Mouse (Mus musculus): Measurements from ENCODE around the gene Prkcd.

Gene Prkcd

DNA sequence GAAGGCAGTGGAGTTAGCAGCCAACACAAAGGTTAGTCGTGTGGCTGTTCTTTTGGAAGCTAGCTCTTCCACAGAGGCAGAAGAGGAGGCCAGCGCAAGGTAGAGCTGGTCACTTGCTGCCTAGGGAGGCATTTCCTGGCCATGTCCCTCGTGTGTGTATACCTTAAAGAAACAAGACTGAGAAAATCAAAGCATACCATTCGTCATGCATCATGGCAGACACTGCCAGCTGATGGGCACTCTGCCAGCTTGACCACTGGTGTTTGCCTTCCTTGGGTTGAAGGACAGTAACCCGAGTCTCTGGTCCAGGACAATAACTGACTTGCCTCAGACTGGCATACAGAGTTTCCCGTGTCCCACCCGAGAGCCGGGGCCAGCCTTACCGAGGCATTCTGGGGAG, 55.7 kb downstream of the Prkcd start:
- DNase-seq: no peak

DNA sequence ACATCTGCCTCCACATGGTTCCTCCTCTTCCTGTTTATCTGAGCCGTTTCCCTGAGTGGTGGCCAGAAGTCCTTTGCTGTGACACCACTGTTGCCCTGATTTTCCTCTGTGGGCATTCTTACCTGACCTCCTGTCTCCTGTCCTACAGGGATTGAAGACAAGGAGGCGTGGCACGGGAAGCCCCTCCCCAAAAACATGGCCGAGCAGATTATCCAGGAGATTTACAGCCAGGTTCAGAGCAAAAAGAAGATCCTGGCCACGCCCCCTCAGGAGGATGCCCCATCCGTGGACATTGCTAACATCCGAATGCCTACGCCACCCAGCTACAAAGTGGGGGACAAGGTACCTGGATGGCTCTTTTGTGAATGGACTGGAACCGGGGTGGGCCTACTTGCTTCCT, 58.0 kb downstream of the Prkcd start:
- no peak for DNase-seq

DNA sequence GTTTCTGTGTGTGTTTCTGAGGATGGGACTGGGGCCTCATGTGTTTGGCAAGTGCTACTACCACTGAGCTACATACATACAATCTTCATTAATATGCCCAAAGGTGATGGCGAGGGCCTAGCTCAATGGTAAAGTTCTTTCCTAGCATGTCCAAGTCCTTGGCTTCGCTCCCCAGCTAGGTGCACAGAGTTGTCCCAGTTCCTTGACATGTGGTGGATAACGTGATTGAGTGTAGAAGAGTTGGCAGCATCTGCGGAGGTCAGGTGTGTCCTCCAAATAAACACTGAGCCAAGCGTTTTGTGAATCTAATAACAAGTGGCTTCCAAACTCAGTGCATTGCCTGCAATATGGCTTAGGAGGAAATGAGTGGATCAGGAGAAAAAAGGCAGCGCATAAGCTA, 59.7 kb downstream of the Prkcd start:
- no peak for DNase-seq

DNA sequence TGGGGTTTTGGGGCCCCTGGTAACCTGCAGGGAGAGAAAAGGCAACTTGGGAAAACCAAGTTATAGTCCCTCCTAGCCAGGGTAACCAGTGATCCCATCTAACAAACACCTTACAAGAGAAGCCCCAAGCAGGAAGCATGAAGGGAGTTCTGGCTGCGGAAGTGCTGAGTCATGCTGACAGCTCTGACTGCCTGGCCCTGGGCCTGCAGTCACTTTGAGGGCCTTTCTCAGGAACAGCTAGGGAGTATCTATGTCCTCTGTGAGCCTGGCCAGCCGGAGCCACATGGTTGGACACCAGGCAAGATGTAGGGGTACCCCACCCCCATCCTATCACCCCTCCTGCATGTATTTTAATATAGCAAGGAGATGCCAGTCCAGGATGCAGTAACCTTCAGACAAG, 61.6 kb downstream of the Prkcd start:
- DNase-seq: no peak

DNA sequence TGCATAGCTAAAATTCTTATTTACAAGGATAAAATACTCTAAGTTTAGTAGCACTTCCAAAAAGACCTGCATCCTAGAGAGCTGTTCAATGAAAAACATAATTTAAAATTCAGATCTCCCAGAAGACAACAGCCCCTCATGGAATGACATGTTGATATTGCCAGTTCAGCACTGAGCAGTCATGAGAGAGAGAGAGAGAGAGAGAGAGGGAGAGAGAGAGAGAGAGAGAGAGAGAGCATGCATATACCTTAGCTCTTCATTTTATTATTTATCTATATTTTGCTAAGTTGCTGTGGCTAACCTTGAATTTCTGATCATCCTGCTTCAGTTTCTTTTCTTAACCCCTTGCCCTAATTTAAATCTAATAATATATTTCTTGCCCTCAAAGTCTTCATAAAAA, 63.7 kb downstream of the Prkcd start:
- no peak for DNase-seq

DNA sequence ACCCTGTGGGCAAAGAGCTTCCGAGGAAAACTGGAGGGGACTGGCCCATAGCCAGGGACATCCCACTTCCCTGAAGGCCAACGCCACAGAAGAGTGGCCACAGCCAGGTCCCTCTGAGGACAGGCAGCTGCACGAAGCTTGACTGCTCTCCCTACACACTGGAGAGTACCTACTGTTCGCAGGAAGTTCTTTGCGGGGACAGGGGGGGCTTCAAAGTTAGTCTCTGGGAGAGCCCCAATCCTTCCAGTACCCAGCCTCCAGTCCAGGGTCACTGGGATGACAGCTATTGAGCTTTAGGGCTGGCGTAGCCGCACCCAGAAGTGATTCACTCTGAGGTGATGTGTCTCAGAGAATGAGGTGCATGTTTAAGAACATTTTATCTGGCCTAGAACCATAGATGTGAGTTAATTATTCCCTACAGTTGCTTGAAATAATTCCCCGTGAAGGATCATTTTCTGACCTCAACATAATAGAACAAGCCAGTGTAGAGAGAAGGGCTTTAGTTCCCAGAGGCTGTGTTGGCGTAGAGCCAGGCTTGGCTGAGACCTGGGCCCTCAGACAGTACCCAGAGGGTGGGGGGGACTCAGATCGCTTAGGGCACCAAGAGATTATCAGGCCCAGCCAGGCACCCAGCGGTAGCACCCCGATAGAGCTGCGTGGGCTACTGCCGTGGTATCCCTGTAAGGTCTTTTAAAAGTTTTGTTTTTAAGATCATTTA, 64.4 kb downstream of the Prkcd start:
- no peak for DNase-seq

DNA sequence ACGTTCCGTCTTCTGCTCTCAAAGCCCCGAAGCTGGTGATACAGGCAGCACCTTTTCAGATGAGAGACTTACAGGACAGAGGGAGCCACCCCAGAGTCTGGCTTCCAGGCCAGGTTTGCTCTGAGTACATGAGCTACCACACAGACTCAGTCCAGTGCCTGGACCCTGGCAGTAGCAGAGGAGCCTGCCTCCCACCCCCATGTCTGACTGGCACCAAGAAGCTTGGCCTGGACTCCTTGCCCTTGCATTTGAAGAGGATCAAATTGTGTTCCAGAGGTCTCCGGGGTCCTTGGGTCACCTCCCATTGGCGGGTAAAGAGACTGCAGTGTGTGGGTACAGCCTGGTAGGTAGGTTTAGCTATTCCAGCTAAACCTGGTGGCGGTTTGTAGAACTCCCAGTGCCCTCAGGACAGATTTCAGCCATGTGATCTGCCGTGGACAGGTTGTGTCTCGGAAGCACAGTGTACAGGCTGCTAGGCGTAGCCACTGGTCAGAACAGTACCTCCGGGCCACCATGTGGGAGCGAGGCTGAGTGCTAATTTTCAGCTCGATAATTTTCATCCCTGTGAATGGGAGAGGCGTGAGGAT, 65.1 kb downstream of the Prkcd start:
- no peak for DNase-seq

DNA sequence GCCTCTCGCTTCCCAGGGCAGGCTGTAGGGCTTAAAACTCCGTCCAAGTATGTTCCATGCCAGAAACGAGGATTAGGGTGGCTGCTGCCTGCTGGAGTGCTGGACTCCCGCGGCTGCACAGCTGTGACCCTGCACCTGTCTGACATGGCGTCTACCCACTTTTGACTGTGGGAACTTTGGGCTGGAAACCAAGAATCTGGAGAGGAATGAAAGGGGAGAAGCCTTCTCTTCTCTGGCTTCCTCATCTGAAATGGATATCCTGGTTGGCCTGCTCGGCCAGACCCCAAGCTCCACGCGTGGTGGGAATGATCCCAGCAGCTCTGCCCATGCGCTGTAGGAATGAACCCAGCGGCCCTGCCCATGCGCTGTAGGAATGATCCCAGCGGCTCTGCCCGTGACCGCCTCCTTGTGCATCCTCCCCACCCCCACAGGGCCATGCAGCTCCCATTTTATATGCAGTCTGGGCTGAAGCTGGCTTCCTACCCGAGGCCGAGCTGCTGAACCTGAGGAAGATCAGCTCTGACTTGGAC, 66.6 kb downstream of the Prkcd start:
- DNase-seq: peak; percentile 47

DNA sequence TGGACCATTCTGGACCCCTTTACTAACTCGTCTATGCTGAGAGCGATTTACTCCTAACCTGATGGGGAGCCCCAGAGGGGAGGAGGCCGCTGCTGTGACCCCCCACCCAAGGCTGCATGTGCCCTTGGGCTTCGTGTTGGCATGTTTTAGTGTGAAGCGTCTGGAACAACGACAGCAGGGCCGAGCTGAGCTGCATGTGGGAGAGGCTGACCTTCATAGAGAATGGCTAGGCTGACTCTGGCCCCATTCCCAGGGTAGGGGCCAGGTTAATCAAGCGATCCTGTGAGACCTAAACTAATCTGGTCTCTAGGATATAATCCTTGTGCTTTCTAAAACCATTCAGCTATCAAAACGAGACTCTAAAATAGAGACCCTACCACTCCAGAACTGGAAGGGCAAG, 68.3 kb downstream of the Prkcd start:
- DNase-seq: no peak

DNA sequence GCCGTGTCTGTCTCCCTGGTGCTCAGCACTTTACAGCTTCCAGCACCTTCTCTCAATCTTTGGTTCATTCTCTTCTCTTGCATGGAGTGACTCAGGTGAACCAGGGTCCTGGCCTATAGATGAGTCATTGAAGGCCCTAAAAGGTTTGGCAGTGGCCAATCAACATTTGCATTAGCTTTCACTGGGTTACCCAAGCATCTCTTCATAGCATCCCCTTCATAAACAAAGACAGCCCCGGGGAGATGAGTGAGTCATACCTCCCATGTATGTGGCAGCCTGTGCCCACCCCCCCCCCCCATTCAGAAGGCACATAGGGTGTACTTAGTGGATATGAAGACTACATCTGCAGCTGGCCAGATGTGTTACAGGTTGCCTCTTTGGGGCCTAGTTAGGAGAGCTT, 69.4 kb downstream of the Prkcd start:
- DNase-seq: no peak

DNA sequence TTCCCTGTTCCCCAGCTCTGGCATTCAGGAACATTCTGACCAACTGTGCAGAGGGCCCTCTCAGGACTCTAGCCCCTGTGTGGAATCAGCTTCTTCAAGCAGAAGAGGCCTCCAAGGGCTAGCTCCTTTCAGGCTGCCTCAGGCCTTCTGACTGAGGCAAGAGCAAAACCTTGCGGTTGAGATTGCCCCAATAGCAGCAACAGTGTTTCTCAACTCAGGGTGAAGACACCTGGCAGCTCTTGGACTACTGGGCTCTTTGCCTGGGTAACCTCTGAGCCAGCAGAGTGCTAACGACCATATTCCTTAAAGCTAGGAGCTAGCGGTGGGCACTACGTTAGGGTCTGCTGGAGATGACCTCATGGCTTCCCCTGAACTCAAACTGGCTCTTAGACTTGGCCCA, 72.8 kb downstream of the Prkcd start:
- no peak for DNase-seq

DNA sequence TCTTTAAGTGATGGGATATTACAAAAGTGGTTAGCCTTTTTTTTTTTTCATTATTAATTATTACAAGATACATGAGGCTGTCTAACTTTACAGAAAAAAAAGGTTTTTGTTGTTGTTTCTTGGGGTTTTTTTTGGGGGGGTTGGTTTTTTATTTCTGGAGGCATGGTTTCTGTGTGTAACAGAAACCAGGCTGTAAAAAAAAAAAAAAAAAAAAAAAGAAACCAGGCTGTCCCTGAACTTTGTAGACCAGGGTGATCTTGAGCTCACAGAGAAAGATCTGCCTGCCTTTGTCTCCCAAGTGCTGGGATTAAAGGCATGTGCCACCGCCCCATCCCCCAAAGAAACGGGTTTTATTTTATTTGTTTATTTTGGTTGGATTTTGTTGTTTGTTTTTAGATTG, 74.0 kb downstream of the Prkcd start:
- no peak for DNase-seq

DNA sequence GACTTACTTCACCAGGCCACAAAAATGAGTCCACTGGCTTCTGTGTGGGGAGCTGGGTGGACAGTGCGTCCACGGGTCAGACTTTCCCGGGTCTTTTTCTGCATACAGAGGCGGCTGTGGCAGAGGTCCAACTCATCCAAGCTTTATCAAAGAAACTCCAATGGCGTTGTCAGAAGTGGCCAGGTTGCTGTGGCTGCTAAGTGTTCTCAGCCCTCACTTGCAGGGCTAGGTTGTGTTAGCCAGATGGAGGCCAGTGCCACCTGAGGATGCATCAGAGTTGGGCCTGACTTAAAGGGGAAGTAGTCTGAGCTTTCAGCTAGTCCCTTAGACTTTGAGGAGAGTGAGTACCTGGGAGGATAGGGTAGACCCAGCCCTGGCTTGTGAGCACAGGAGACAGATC, 74.5 kb downstream of the Prkcd start:
- DNase-seq: no peak

DNA sequence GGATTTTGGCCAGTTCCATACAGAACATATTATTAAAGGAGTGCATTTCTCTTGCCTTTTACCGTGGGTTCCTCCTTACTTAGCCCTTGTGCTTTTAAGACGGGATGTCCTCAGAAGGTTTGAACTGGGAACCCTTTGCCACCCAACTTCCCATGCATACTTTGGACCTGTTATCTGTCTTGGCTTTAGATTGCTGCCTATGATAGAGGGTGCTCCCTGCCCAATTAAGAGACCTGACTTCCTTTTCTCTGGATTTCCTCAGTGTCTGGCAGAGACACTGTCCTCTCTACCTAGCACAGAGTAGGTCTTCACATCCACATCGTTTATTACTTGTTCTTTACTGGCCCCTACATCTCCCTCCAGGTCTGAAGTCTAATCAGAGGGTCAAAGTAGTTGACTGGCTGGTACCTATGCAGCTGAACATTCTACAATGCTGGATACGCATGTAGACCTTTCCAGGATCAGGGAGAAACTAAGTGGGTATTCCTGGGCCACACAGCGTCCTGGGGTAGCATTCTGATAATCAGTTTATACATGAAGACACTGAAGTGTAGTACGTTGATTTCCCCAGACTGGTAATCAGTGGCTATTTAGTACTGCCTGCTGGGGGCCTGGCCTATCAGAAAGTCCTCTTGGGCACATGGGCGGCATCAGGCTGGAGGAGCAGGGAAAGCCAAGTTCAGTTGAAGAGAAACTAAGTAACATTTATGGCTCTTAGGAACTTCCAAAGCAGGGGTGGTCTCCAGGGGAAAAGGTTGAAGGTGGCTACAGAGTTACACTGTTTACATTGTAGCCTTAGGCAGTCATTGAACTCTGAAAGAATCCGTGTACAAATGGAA, 75.6 kb downstream of the Prkcd start:
- no peak for DNase-seq

DNA sequence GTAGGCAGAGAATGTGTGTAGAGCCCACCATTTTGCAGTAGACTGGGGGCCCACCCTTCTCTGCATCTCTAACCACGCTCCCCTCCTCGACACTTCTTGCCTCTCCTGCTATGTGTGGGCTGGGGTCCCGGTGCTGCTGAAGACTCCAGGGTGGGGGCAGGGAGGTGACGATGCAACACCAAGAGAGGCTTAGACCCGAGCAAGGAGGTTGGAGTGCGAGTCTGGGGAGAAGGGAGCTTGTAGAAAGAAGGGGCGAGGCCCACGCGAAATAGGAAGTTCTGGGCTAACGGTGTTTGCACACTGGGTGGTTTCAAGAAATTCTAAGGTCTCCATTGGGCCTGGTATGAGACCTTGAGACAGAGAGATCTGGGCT, 76.2 kb downstream of the Prkcd start:
- DNase-seq: no peak

DNA sequence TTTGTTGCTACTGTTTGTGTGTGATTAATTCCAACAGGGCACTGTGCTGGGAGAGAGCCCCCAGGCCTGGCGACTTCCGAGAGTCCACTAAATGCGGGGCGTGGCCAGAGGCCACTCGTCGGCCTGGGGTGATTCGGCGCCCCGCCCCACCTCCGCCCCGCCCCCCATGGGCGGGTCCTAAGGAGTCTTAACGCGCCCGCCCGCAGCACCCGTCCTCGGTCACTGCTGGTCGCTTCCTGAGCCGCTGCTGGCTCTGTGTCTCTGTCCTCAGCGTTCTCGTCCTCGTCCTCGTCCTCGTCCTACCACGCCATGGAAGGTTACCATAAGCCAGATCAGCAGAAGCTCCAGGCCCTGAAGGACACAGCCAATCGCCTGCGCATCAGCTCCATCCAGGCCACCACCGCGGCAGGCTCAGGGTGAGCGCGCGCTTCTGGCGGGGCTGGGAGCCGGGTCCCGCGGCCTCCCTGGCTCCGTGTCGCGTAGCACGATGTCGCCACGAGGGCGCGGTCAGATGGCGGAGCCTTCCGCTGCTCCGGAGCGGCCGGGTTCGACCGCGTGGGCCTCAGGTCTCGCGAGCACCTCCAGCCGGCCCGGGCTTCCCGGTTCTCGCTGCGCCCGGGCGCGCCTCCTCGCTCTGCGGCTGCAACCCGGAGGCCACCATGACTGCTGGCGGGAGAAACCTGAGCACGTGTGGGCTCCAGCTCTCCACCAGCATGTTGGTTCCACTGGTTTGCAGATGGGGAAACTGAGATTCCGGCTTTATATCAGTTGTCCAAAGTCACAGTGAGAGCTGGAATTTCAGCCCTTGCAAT, 76.8 kb downstream of the Prkcd start:
- peak; percentile 91 for DNase-seq

DNA sequence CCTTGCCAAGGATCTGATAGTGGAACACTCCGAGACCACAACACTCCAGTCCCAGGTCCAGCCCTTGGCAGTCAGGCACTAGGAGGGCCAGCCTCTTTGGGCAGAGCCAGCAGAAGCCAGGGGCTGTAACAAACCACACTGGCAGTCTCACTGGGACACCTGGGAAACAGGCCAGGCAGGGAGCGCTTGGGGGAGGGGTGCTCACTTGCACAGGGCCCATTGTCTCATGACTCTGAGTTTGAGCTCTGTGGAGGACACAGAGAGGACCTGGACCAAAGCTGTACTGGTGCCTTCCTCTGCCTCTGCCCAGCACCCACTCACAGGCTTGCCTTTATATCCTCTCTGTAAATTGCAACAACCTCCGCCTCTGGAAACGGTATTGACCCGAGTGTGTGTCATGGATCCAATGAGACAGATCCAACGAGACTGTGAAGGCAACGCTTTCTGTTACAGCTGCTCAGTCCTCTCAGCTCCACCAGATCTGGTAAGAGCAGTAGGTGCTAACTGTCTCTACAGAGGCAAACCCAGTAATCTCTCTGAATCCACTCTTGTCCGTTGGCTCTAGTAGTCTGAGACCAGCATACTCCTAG, 77.8 kb downstream of the Prkcd start, which contains the start of gene Tkt:
TSS of gene Tkt (plus strand) at position 229 of the 590 bp plus-strand sequence.
- DNase-seq: peak; percentile 47
